Mouse (Mus musculus) cortical plate, adult 2 months (tissue): ENCODE measurements around the gene Chchd1. TPM values are rescaled to one million over a fixed set of nuclear protein-coding genes. Genes with fewer than 3 reads are reported as not detected.

Source experiments
- H3K27ac ChIP-seq: fragments of 200-500 bp; 2 replicates; pipeline ENCODE4 v1.5.1; 2012; ENCODE audit warnings: low read length, control low read depth, inconsistent platforms; ENCODE audit not compliant: insufficient read depth
- H3K4me1 ChIP-seq: fragments of 200-500 bp; 2 replicates; pipeline ENCODE4 v1.6.1; 2011; ENCODE audit warnings: low read length; ENCODE audit not compliant: control insufficient read depth, insufficient read depth
- H3K4me3 ChIP-seq: fragments of 200-500 bp; 2 replicates; pipeline ENCODE4 v1.5.1; 2011; ENCODE audit warnings: mild to moderate bottlenecking, low read length, control low read depth; ENCODE audit not compliant: insufficient read depth
- CTCF ChIP-seq: fragments of 200-500 bp; IDR thresholded peaks from 2 replicates; pipeline ENCODE4 v1.5.1; 2011; ENCODE audit warnings: mild to moderate bottlenecking, control low read depth, low read length; ENCODE audit not compliant: insufficient read depth; ENCODE audit errors: extremely low read depth
- POLR2A ChIP-seq: fragments of 200-500 bp; IDR thresholded peaks from 2 replicates; pipeline ENCODE4 v1.6.1; 2011; ENCODE audit warnings: mild to moderate bottlenecking, low read length, control low read depth; ENCODE audit not compliant: insufficient read depth; ENCODE audit errors: extremely low read depth
- polyA plus RNA-seq: library from polyadenylated mRNA; depleted of rRNA; stranded (reverse); fragments of >200 nt; gene quantifications from 2 replicates; pipeline ENCODE4 v1.2.3, GENCODE M21; 2012

Chchd1 gene
- polyA plus RNA-seq, 1 experiment = 85.9 TPM

DNA sequence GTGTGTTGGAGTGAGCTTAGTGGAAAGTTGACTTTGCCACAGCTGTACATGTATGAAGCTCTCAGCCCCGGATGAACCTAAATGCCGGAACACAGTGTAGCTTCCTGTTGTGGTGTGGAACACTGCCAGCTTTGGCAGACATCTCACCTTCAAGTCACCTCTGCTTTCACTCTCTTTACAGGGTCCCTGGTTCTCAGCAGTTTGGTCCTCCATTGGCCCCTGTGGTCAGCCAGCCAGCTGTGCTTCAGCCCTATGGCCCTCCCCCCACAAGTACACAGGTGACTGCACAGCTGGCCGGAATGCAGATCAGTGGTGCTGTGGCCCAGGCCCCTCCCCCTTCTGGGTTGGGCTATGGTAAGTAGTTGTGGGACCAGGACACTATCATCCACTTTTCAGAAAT, 20.3 kb upstream of the Chchd1 start:
- H3K4me1 ChIP-seq = no peaks in the 10 kb centered on the region; the same call in 1 of the 2 replicates
- TF ChIP-seq POLR2A (no peak), CTCF (no peak)
- H3K27ac ChIP-seq = no peak overlapping the region
- no peak overlapping the region for H3K4me3 ChIP-seq

DNA sequence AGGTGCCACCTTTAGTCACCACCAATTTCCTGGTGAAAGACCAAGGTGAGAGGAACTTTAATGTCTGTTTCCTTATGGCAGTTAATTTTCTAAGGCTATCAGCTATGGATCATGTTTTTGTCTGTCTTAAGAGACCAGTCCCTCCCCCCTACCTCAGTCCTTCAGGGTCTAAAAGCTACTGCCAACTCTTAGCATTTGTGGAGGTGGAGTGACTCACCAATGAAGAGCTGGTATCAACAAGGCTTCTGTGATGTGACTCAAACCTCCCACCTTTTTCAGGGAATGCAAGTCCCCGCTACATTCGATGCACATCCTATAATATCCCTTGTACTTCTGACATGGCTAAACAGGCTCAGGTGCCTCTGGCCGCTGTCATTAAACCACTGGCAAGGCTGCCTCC, 16.2 kb upstream of the Chchd1 start:
- Histone ChIP-seq H3K4me1 (no peaks in the 10 kb centered on the region; the same call in 1 of the 2 replicates), H3K27ac (no peak overlapping the region), H3K4me3 (no peak overlapping the region)
- no peak for TF ChIP-seq POLR2A
- no peak for TF ChIP-seq CTCF

DNA sequence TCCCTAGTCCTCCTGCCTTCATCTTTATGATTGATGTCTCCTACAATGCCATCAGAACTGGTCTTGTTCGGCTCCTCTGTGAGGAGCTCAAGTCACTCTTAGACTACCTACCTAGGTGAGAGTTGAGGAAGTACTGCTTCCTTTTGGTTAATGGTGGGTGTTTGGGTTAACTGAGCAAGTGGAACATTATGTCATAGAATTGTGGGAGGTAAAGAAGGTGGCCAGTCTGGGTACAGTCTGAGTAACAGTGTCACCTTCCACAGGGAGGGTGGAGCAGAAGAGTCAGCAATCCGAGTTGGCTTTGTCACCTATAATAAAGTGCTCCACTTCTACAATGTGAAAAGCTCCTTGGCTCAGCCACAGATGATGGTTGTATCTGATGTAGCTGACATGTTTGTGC, 13.8 kb upstream of the Chchd1 start:
- TF ChIP-seq CTCF (no peak), POLR2A (no peak)
- Histone ChIP-seq H3K4me1 (no peaks in the 10 kb centered on the region; the same call in 1 of the 2 replicates), H3K27ac (no peak overlapping the region), H3K4me3 (no peak overlapping the region)

DNA sequence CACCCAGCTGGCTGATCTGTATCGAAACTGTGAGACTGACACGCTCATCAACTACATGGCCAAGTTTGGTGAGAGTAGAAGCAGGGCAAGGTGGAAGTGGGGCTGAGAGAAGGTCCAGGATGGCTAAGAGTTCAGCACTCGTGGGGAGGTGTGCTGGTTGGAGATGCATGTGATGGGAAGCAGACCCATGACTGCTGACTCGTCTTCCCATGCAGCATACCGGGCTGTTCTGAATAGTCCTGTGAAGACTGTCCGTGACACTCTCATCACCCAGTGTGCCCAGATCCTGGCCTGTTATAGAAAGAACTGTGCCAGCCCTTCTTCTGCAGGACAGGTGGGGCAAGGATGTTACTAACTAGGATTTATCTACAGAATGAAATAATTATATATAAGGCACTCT, 11.0 kb upstream of the Chchd1 start:
- Histone ChIP-seq H3K4me1 (peaks cover 3% of the 10 kb centered on the region), H3K4me3 (no peak overlapping the region), H3K27ac (no peak overlapping the region)
- TF ChIP-seq CTCF (no peak), POLR2A (no peak)

DNA sequence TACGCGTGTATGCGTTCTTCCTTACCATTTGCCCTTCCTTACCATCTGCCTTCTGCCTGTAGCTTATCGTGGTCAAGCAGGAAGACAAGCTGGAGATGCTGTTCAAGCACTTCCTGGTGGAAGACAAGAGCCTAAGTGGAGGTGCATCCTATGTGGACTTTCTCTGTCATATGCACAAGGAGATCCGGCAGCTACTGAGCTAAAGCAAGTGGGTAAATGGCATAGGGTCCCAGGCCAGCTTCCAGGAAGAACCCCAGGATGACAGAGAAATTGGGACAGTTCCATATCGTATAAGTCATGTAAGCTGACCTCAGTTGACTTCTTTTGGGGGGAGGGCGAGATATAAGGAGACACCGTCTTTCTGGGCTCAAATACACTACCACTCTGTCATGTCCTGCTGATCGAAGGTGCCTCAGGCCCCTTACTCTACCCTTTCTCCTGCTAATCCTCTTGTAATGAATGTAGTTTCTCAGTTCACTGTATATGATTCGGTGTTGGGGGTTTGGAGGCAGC, 9.2 kb upstream of the Chchd1 start:
- Histone ChIP-seq H3K4me1 (peaks cover 3% of the 10 kb centered on the region), H3K4me3 (no peak overlapping the region), H3K27ac (no peak overlapping the region)
- TF ChIP-seq CTCF (no peak), POLR2A (no peak)

DNA sequence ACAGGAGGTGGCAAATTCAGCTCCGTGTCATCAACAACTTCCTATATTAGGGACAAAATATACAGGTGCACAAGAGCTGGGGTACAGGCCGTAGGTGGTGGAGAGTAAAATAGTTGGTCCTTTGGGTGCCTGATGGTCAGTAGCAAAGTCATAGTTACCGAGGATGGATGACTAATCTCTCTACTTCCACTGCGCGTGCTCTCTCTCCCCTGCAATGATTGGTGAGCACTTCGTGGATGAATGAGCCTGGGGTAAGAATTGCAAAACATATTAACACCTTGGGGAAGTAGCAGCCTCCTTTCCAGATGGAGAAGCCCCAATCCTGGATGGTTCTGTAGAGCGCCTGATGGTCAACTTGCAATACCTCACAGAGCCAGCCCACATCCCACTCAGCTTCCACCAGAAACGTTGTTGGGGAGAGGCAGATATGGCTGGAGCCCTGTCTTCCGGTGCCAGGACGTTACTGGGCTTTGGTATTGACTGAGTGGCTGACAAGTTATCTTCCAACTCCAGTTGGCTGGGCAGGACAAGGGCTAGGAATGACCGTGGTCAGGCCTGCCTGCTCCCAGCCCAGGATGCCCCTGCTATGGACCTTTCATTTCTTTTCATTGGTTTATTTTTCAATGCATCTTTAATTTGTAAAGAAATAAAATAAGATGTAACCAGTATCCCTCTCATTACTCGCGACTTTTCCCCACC, 8.5 kb upstream of the Chchd1 start:
- TF ChIP-seq POLR2A = no peak
- no peak for TF ChIP-seq CTCF
- Histone ChIP-seq H3K4me3 (peak overlapping the region; percentile 58), H3K4me1 (peaks cover 3% of the 10 kb centered on the region)

DNA sequence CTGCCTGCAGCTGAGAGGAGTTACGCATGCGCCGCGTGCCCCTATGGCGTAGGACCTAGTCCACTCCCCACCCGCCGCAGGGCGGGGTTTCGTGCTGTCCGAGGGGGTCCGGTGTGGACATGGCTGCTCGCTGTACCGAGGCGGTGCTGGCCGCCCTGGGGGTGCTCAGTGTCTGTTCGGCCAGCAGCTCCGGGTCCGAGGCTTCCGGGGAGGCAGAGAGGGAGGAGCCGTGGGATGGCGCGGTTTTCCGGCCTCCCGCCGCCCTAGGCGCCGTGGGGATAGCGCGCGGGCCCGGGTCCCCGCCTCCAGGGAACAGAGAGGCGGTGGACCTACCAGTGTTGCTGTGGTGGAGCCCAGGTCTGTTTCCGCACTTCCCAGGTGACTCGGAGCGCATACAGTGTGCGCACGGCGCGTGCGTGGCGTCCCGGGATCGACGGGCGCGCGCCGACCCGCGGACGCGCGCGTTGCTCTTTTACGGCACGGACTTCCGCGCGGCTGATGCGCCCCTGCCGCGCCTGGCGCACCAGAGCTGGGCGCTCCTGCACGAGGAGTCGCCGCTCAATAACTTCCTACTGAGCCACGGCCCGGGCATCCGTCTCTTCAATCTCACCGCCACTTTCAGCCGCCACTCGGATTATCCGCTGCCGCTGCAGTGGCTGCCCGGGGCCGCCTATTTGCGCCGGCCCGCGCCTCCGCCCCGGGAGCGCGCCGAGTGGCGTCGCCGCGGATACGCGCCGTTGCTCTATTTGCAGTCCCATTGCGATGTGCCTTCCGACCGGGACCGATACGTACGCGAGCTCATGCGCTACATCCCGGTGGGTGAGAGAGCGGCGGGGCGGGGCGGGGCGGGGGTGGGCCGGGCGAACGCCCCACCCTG, 7.7 kb upstream of the Chchd1 start, which contains the start of gene Fut11:
Gene Fut11, plus strand, starts transcription at position 85 of the 877 bp plus-strand sequence.
- Histone ChIP-seq H3K4me3 (peak within 1 kb of the TSS; percentile 58), H3K27ac (peak within 1 kb of the TSS; percentile 95), H3K4me1 (peaks cover 3% of the 10 kb centered on the region)
- TF ChIP-seq POLR2A (peak; percentile 72), CTCF (no peak)

More for the DNA sequence above, 8.5 kb upstream of the Chchd1 start:
- no peak overlapping the region for H3K27ac ChIP-seq

DNA sequence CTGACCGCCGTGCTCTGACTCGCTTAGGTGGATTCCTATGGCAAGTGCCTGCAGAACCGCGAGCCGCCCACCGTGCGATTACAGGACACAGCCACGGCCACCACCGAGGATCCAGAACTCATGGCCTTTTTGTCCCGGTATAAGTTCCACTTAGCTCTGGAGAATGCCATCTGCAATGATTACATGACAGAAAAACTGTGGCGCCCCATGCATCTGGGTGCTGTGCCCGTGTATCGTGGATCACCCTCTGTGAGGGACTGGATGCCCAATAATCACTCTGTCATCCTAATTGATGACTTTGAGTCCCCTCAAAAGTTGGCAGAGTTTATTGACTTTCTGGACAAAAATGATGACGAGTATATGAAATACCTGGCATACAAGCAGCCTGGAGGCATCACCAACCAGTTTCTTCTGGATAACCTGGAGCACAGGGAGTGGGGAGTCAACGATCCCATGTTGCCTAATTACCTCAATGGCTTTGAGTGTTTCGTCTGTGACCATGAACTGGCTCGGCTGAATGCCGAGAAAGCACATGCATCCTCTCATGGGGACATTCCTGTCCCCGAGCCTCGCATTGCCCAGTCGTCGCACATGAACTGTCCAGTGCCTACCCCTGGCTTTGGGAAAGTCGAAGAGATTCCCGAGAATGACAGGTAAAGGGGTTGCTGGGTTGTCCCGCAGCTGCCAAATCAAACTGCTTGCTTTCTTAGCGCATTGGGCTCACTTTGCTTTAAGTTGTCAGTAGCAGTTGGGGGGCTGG, 6.9 kb upstream of the Chchd1 start:
- Histone ChIP-seq H3K4me1 (peaks cover 5% of the 10 kb centered on the region), H3K4me3 (peak overlapping the region; percentile 58), H3K27ac (no peak overlapping the region)
- TF ChIP-seq CTCF (no peak), POLR2A (no peak)

DNA sequence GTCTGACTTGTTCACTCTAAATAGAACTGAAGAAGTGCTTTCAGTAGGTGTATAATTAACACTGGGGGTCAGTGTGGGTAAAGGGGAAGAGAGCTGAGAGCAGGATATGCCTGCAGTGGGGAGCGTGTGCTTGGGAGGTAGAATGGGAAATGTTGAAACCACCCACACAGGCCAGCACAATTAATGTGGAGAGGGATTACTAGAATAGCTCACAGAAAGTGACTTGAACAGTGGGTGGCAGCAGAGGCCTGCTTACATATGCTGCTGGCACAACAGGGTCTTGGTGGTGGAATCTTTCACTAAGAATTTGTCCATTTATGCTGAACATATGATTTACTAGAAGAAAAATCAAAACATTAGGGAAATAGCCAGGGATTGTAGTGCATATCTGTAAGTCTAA, 5.8 kb upstream of the Chchd1 start:
- peaks cover 6% of the 10 kb centered on the region for H3K4me1 ChIP-seq
- TF ChIP-seq CTCF (peak; percentile 57), POLR2A (no peak)
- no peak overlapping the region for H3K27ac ChIP-seq
- peak overlapping the region; percentile 58 for H3K4me3 ChIP-seq
